Mouse (Mus musculus): ENCODE measurements around the gene Scrn1.

Scrn1 gene

DNA sequence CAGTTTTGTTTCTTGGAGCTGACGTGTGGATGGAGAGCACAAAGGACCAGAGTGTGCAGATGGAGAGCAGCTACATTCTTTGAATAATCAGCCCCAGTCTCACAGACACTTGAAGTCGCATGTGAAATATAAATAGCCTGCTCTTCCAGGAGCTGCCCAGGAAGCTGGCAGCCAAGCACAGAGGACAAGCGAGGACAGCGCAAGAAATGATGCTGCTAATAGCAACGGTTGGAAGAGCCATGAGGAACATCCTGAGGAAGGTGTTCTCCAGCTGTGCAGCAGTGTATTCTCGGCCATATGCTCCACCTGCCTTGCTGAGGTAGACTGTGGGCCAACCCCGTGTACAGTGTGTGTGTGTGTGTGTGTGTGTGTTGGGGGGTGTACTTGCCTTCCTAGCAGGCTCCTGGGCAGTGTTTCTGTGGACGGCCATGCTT lies 35.2 kb downstream of the Scrn1 start:
- DNase-seq (ENCODE audit: low read depth) = no peak

- no peak for DNase-seq (ENCODE audit: low read depth)
These were observed 36.1 kb downstream of the Scrn1 start for GRCm38 (mm10) chr6:54530182-54530581.

DNA sequence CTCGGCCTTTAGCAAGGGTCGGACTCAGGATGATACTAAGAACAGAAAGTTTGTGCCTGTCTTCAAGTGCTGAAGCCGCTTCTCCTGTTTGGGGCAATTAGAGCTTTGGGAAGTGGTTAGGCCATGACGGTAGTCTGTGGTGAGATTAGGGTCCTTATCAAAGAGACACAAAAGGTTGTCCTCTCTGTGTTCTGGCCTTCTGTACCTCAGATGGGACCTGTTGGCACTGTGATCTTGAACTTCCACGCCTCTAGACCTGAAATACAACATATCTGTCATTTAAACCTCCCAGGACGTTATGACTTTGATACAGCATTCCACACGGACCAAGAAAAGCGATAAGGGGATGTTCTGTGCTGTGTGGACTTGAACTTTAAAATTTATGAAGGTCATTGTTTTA lies 37.6 kb downstream of the Scrn1 start:
- peak; percentile 68 for DNase-seq (ENCODE audit: low read depth)

DNA sequence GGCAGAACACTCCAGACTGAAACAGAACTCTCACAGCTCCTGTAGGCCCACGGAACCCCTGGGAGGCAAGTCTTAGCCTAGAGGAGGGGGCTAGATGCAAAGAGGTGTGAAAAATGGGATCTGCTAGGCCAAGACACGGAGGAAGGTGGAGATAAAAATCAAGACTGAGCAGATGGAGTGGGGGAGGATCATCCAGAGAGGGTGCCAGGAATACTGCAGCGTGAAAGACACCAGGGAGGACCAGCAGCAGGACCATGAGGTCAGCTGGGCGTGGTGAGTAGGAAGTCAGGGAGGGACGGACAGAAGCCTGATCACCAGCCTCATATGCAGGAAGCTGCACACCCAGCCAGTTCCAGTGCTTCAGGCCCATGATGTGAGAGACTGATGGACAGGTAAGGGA lies 47.5 kb downstream of the Scrn1 start:
- no peak for DNase-seq (ENCODE audit: low read depth)

- no peak for DNase-seq (ENCODE audit: low read depth)
These were observed 49.7 kb downstream of the Scrn1 start for GRCm38 (mm10) chr6:54516512-54517134.

- no peak for DNase-seq (ENCODE audit: low read depth)
These were observed 54.0 kb downstream of the Scrn1 start for GRCm38 (mm10) chr6:54512256-54512655.

DNA sequence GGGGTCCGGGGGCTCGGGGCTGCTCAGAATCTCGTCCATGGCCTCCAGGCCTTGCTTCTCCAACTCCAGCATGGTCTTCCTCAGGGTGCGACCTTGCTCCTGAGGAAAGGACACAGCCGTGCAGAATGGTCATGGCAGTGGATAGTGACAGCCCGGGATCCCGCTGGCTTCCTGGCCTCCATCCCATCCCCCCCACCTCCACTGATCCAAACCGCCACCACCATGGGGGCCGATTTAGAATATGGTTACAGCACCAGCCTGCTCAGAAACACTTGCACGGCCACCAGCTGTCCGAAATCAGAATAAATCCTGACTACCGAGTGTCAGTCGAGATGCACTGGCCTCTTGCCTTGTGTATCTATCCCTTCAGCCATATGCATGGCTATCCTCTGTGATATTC lies 57.0 kb downstream of the Scrn1 start:
- DNase-seq (ENCODE audit: low read depth) = no peak

GRCm38 (mm10) chr6:54508256-54508793 lies 58.0 kb downstream of the Scrn1 start:
- no peak for DNase-seq (ENCODE audit: low read depth)

GRCm38 (mm10) chr6:54507808-54508207 lies 58.5 kb downstream of the Scrn1 start:
- DNase-seq (ENCODE audit: low read depth) = no peak

DNA sequence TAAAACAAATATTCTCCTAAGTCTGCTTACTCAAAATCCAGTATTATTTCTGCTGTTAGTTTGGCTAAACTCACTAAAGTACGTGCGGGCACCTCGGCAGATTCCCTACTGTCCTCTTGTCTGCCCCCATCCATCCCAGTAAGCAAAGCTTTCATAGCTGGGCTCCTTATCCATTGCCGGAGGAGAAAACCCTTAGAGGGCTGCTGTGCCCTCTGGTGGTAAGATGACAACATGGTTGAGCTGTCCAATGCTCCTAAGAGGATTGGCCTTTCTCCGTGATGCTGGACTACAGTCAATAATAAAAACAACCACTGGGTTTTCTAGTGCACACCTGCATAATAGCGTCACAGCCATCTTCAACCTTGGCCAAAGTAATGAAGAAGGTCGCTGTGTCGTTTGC lies 59.3 kb downstream of the Scrn1 start:
- DNase-seq (ENCODE audit: low read depth) = no peak

GRCm38 (mm10) chr6:54506318-54506717 lies 60.0 kb downstream of the Scrn1 start:
- no peak for DNase-seq (ENCODE audit: low read depth)

DNA sequence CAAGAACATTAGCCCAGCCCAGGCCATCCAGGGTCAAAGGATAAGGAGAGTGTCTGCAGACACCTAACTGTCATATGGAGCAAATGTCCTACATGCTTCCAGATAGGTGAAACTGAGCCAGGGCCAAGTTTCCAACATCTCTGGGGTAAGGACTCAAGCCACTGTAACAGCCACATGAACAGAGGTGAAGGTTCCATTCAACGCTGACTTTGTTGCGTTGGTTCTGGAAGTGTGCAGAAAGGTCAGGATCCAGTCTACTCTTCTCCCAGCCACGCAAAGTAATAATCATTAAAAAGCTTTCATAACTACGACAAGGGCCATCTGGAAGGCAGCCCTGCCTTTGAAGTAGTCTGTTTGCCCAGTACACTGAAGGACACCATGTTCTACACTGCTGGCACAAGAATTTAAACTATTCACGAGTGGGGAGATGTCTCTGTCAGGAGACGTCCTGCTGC lies 63.6 kb downstream of the Scrn1 start:
- no peak for DNase-seq (ENCODE audit: low read depth)

- no peak for DNase-seq (ENCODE audit: low read depth)
These were observed 70.1 kb downstream of the Scrn1 start for GRCm38 (mm10) chr6:54496214-54496613.

GRCm38 (mm10) chr6:54494612-54495398 lies 71.5 kb downstream of the Scrn1 start:
- DNase-seq (ENCODE audit: low read depth) = no peak

- no peak for DNase-seq (ENCODE audit: low read depth)
These were observed 72.2 kb downstream of the Scrn1 start for GRCm38 (mm10) chr6:54494097-54494496.

GRCm38 (mm10) chr6:54491074-54491473 lies 75.2 kb downstream of the Scrn1 start:
- DNase-seq (ENCODE audit: low read depth) = no peak

GRCm38 (mm10) chr6:54485973-54486569 lies 80.2 kb downstream of the Scrn1 start:
- no peak for DNase-seq (ENCODE audit: low read depth)

- DNase-seq (ENCODE audit: low read depth) = no peak
These were observed 80.8 kb downstream of the Scrn1 start for GRCm38 (mm10) chr6:54485435-54485901.

DNA sequence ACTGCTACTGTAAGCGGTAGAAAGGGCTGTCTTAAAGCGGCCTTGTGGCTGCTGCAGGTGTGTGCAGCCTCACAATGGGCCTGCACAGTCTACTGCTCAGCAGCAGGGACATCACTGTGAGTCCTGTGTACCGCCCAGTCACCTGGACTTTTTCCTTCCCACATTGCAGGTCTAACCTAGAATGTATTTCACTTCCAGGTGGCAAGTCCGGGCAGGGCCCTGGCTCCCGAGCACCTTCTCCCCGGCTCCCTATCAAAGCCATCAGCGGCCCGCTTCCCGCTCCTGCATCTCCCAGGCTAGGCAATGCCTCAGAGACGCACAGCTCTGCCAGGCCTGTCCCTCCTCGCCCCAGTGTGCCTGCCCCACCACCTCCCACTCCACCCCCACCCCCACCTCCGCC lies 81.3 kb downstream of the Scrn1 start:
- DNase-seq (ENCODE audit: low read depth) = no peak

- no peak for DNase-seq (ENCODE audit: low read depth)
These were observed 84.7 kb downstream of the Scrn1 start for GRCm38 (mm10) chr6:54481390-54482112.

DNA sequence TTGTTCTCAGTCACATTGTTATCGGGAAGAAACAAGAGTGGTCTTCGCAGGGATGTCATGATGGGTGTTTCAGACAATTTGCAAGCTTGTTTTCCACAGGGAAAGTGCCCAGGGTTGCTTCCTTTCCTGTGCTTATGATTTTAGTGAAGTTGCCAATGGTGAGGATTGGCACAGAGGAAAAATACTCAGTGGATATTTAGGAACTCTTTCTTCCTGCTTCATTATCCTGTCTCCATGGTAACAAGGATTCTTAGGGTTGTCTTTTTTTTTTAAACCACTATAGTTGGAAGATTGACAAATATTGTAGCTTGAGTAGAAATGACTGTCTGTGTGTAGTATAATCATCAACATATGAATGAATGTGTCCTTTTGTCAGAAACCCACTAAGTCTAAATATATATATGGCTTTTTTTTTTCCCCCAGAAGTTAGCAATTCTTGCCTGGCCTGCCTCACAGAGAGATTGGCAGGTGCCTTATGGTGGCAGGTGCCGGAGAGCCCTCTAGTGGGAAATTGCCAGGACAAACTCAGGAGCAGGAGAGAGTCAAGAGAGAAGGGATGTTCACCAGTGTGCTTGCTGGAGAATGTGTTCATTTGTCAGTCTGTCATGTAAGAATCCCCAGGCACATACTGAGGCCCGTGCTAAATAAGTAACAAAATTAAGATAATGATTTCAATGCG lies 87.5 kb downstream of the Scrn1 start:
- DNase-seq (ENCODE audit: low read depth) = no peak

Data from 416B (cell line).